In genomic region chr8:122699005-122699492, GRCm38 (mm10) we compare ENCODE assay signal across 8 mouse cellular contexts. TPM values are rescaled to one million over a fixed set of nuclear protein-coding genes. Genes with fewer than 3 reads are reported as not detected.
A peak's percentile ranks its signal among the peaks of the same experiment; 100 is the strongest.
DNase-seq lines count a peak whose midpoint lies in the region; ATAC-seq lines count a peak whose summit lies in the region.

Gene Cbfa2t3 (minus strand): TSS chr8:122699109.

- intact Hi-C loops in heart, postnatal 14 days (cut with DNase I): no loop called here

- WGBS in forebrain, embryonic 11.5 days: 71% methylated on average over 13 of the region's 13 CpGs
- WGBS in midbrain, embryonic 13.5 days: 60% methylated on average over 13 of the region's 13 CpGs

- H3K4me2 ChIP-seq in forebrain, embryonic 11.5 days (ENCODE audit: low read depth, low read length, severe bottlenecking): no peak within 1 kb of the TSS
- no peak within 1 kb of the TSS for H3K4me2 ChIP-seq in midbrain, embryonic 13.5 days (replicated peaks)

- no peak for DNase-seq in left cerebral cortex, adult 18-20 months (ENCODE audit: low spot score in 2 of 2)
- DNase-seq in left cerebral cortex, adult 11 months (ENCODE audit: low spot score): no peak
- DNase-seq in forebrain, embryonic 11.5 days (ENCODE audit: low spot score): peak; percentile 59
- DNase-seq in heart, postnatal 14 days: peak; percentile 41 to 46
- DNase-seq in left cerebral cortex, adult 8-10 months (ENCODE audit: low spot score in 2 of 2): no peak
- peak; percentile 50 for DNase-seq in yolk sac, embryonic 10.5 days (ENCODE audit: low spot score)
- no peak for DNase-seq in urinary bladder, postnatal 14 days (ENCODE audit: low spot score)

- no peaks in the 10 kb centered on the region for H3K36me3 ChIP-seq in forebrain, embryonic 11.5 days (ENCODE audit: control insufficient read depth, insufficient read depth, low read length)
- no peaks in the 10 kb centered on the region for H3K36me3 ChIP-seq in midbrain, embryonic 13.5 days

- no peak within 1 kb of the TSS for H3K4me3 ChIP-seq in forebrain, embryonic 11.5 days (ENCODE audit: low read depth, low read length)
- no peak within 1 kb of the TSS for H3K4me3 ChIP-seq in midbrain, embryonic 13.5 days (replicated peaks)

- ATAC-seq in forebrain, embryonic 11.5 days (replicated peaks; ENCODE audit: low FRiP score): no peak
- no peak for ATAC-seq in midbrain, embryonic 13.5 days

- no peaks in the 10 kb centered on the region for H3K27me3 ChIP-seq in forebrain, embryonic 11.5 days (ENCODE audit: control insufficient read depth, insufficient read depth, low read length)
- H3K27me3 ChIP-seq in midbrain, embryonic 13.5 days: no peaks in the 10 kb centered on the region

- no peaks in the 10 kb centered on the region for H3K9me3 ChIP-seq in forebrain, embryonic 11.5 days (ENCODE audit: control insufficient read depth, low read length)
- H3K9me3 ChIP-seq in midbrain, embryonic 13.5 days: no peaks in the 10 kb centered on the region

- no peaks in the 10 kb centered on the region for H3K4me1 ChIP-seq in forebrain, embryonic 11.5 days (replicated peaks; ENCODE audit: control insufficient read depth, insufficient read depth, low read length)
- H3K4me1 ChIP-seq in midbrain, embryonic 13.5 days (replicated peaks): peaks cover 6% of the 10 kb centered on the region; the same call in 1 of the 2 replicates

- no peak within 1 kb of the TSS for H3K27ac ChIP-seq in forebrain, embryonic 11.5 days (ENCODE audit: low read depth, low read length)
- H3K27ac ChIP-seq in midbrain, embryonic 13.5 days: no peak within 1 kb of the TSS

- H3K9ac ChIP-seq in forebrain, embryonic 11.5 days (ENCODE audit: low read length): no peak within 1 kb of the TSS
- H3K9ac ChIP-seq in midbrain, embryonic 13.5 days (replicated peaks): no peak within 1 kb of the TSS

RNA-seq across cellular contexts. Expression of gene Cbfa2t3, which starts in this region (rescaled TPM):
- 10 to 100 TPM; 34.3 to 46.0 TPM for total RNA-seq in left cerebral cortex, adult 18-20 months (2021)
- 6.0 and 7.0 TPM in 2 replicates for polyA plus RNA-seq in forebrain, embryonic 11.5 days (2014; fragmentation: Nextera tagmentation; extraction: Ambion mirVana)
- 10 to 100 TPM; 22.1 to 25.3 TPM for total RNA-seq in heart, postnatal 14 days (2021)
- 10 to 100 TPM; 21.6 to 26.5 (median 24.1) TPM for total RNA-seq in left cerebral cortex, adult 8-10 months (2022)
- polyA plus RNA-seq in midbrain, embryonic 13.5 days (2015; fragmentation: Nextera tagmentation; extraction: Ambion mirVana): 20.2 and 20.9 TPM in 2 replicates

Comparison
In these comparisons a context has a peak if more than half of its experiments do, and no peak if none do; other contexts are left out.
1. DNase-seq: peak in forebrain, embryonic 11.5 days (single experiment), heart, postnatal 14 days (2 of 2) and yolk sac, embryonic 10.5 days (single experiment); none in left cerebral cortex, adult 18-20 months (0 of 2), left cerebral cortex, adult 11 months (single experiment), left cerebral cortex, adult 8-10 months (0 of 2) and urinary bladder, postnatal 14 days (single experiment).